Mouse (Mus musculus) ES-E14 (cell line): ENCODE measurements around the gene Ntm. TPM values are rescaled to one million over a fixed set of nuclear protein-coding genes. Genes with fewer than 3 reads are reported as not detected.
A peak's percentile ranks its signal among the peaks of the same experiment; 100 is the strongest.

Source experiments
- DNase-seq: peaks from one replicate; pipeline ENCODE4 v3.0.0-alpha.2; 2013; ENCODE audit warnings: low read depth, low spot score
- H3K27ac ChIP-seq: 2 replicates; pipeline ENCODE4 v1.5.1; 2012; ENCODE audit warnings: low read depth, mild to moderate bottlenecking, low read length, moderate library complexity, mixed read lengths; ENCODE audit not compliant: poor library complexity, insufficient read depth, severe bottlenecking
- H3K36me3 ChIP-seq: 2 replicates; pipeline ENCODE4 v1.6.1; 2012; ENCODE audit warnings: mild to moderate bottlenecking, low read length, moderate library complexity, mixed read lengths; ENCODE audit not compliant: control insufficient read depth, poor library complexity, insufficient read depth, severe bottlenecking
- H3K4me1 ChIP-seq, 2 experiments: fragments of 150-350 bp in 1 of 2; sonication (generic) in 1 of 2; 2 replicates each; pipeline ENCODE4 v1.6.1; 2012; ENCODE audit warnings: low read length in 2 of 2, mild to moderate bottlenecking in 1 of 2, mixed read lengths in 1 of 2; ENCODE audit not compliant: control insufficient read depth in 2 of 2, insufficient read depth in 2 of 2, poor library complexity in 1 of 2
- H3K4me3 ChIP-seq, 2 experiments: fragments of 150-350 bp in 1 of 2; sonication (generic) in 1 of 2; 2 replicates each; pipeline ENCODE4 v1.5.1; 2012; ENCODE audit warnings: low read length in 2 of 2, low read depth in 1 of 2, mild to moderate bottlenecking in 1 of 2, mixed read lengths in 1 of 2; ENCODE audit not compliant: insufficient read depth in 1 of 2, poor library complexity in 1 of 2, severe bottlenecking in 1 of 2
- H3K9ac ChIP-seq: 2 replicates; pipeline ENCODE4 v1.6.1; 2012; ENCODE audit warnings: low read depth, mild to moderate bottlenecking, low read length, mixed read lengths; ENCODE audit not compliant: poor library complexity, insufficient read depth, severe bottlenecking
- H3K9me3 ChIP-seq: fragments of 150-350 bp; sonication (generic); 2 replicates; pipeline ENCODE4 v1.6.1; 2012; ENCODE audit warnings: low read depth, mild to moderate bottlenecking, low read length; ENCODE audit not compliant: control insufficient read depth, insufficient read depth
- CHD2 ChIP-seq: IDR thresholded peaks from 2 replicates; pipeline ENCODE4 v1.6.1; 2014; ENCODE audit warnings: mild to moderate bottlenecking, low read depth, low read length, inconsistent platforms
- HCFC1 ChIP-seq: IDR thresholded peaks from 2 replicates; pipeline ENCODE4 v1.6.1; 2012; ENCODE audit warnings: low read length, inconsistent platforms, borderline replicate concordance; ENCODE audit not compliant: insufficient read depth
- MAFK ChIP-seq: IDR thresholded peaks from 2 replicates; pipeline ENCODE4 v1.6.1; 2014; ENCODE audit warnings: mild to moderate bottlenecking, low read depth, low read length, inconsistent platforms; ENCODE audit not compliant: insufficient read depth
- ZC3H11A ChIP-seq: IDR thresholded peaks from 2 replicates; pipeline ENCODE4 v1.6.1; 2012; ENCODE audit warnings: low read depth, mild to moderate bottlenecking, inconsistent platforms, low read length, borderline replicate concordance
- ZNF384 ChIP-seq: IDR thresholded peaks from 2 replicates; pipeline ENCODE4 v1.6.1; 2012; ENCODE audit warnings: low read depth, low read length, inconsistent platforms
- in situ Hi-C, 2 experiments: fragments of 600-800 bp; cut with MboI; formaldehyde crosslinking; loops; one replicate each; pipeline ENCODE4 v1.15.1; 2025; ENCODE audit warnings: low sequenced_read_pairs in 2 of 2, inconsistent platforms in 1 of 2; ENCODE audit not compliant: unreplicated experiment in 2 of 2
- total RNA-seq: library from RNA; depleted of rRNA; stranded (reverse); fragments of 300-350 nt; gene quantifications from 2 replicates; pipeline ENCODE4 v1.2.3, GENCODE M21; 2012

Ntm gene
- total RNA-seq, 1 experiment, result 0.67 TPM

- Histone ChIP-seq H3K4me3 (no peak overlapping the region), H3K27ac (no peak overlapping the region), H3K4me1 (no peaks in the 10 kb centered on the region), H3K36me3 (no peaks in the 10 kb centered on the region), H3K9ac (no peak overlapping the region), H3K9me3 (no peaks in the 10 kb centered on the region)
- in situ Hi-C loops, result no loop called here
- TF ChIP-seq CHD2 (no peak), ZNF384 (no peak), MAFK (no peak), HCFC1 (no peak), ZC3H11A (no peak)
- DNase-seq, result no peak
Measured at GRCm38 (mm10) chr9:29754374-29754773, 208.6 kb downstream of the Ntm start.

GRCm38 (mm10) chr9:29751396-29751795 lies 211.5 kb downstream of the Ntm start:
- in situ Hi-C loops, result no loop called here
- Histone ChIP-seq H3K36me3 (no peaks in the 10 kb centered on the region), H3K9ac (no peak overlapping the region), H3K27ac (no peak overlapping the region), H3K9me3 (no peaks in the 10 kb centered on the region), H3K4me3 (no peak overlapping the region), H3K4me1 (no peaks in the 10 kb centered on the region)
- TF ChIP-seq HCFC1 (no peak), MAFK (no peak)
- peak; percentile 20 for DNase-seq

GRCm38 (mm10) chr9:29750371-29751014 lies 212.4 kb downstream of the Ntm start:
- in situ Hi-C loops, result no loop called here
- H3K27ac ChIP-seq, result no peak overlapping the region
- no peak for DNase-seq
- TF ChIP-seq ZC3H11A (no peak), HCFC1 (no peak), CHD2 (no peak), ZNF384 (no peak), MAFK (no peak)
- H3K4me1 ChIP-seq, result no peaks in the 10 kb centered on the region
- no peaks in the 10 kb centered on the region for H3K9me3 ChIP-seq
- H3K9ac ChIP-seq, result no peak overlapping the region
- no peaks in the 10 kb centered on the region for H3K36me3 ChIP-seq
- H3K4me3 ChIP-seq, result no peak overlapping the region

- no peak overlapping the region for H3K9ac ChIP-seq
- TF ChIP-seq CHD2 (no peak), ZNF384 (no peak), ZC3H11A (no peak), HCFC1 (no peak), MAFK (no peak)
- H3K27ac ChIP-seq, result no peak overlapping the region
- H3K36me3 ChIP-seq, result no peaks in the 10 kb centered on the region
- in situ Hi-C loops, result no loop called here
- DNase-seq, result no peak
- H3K4me3 ChIP-seq, result no peak overlapping the region
- H3K4me1 ChIP-seq, result no peaks in the 10 kb centered on the region
- H3K9me3 ChIP-seq, result no peaks in the 10 kb centered on the region
Measured at GRCm38 (mm10) chr9:29748070-29748469, 214.9 kb downstream of the Ntm start.

DNA sequence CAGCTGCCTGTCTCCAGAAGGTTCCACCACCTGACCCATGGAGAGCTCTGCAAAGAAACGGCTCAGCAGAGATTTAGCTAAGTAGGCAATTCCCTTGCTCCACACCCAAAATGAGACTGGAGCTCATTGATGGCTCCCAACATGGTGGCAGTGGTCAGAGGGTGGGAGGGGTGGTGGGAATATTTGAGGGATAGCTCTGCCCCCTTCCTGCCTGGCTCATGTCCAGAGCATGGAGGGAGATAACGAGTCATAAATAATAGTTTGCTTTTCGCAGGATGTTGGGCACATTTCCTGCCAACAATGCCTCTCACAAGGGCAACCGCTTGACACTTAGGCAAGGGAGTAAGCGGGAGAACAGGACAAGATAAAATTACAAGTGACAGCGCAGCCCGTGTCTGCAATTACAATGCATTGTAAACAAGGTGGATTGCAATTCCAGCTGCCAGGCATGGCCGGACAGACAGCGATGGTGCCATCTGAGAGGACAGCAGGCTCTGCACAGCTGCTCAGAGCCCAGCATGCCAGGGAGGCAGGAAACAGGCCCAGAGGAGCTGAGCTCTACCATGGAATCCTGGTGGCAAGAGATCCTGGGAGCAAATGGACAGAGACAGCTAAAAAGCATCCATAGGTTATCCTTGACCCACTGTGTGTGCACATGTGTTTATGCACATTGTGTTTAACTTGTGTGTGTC lies 224.0 kb downstream of the Ntm start:
- TF ChIP-seq MAFK (no peak), ZNF384 (no peak), HCFC1 (no peak)
- no peaks in the 10 kb centered on the region for H3K9me3 ChIP-seq
- no peaks in the 10 kb centered on the region for H3K36me3 ChIP-seq
- H3K4me1 ChIP-seq, result no peaks in the 10 kb centered on the region
- H3K27ac ChIP-seq, result no peak overlapping the region
- H3K9ac ChIP-seq, result no peak overlapping the region
- DNase-seq, result no peak
- in situ Hi-C loops, result no loop called here
- no peak overlapping the region for H3K4me3 ChIP-seq
